Mouse (Mus musculus) C2C12 (cell line): ENCODE data around the gene Rpl11.

ENCODE experiments used
- CEBPB ChIP-seq: IDR thresholded peaks from one replicate; pipeline ENCODE4 v1.6.1; 2011; ENCODE audit warnings: low read depth, mild to moderate bottlenecking, control low read depth, moderate library complexity
- CTCF ChIP-seq: IDR thresholded peaks from one replicate; pipeline ENCODE4 v1.5.1; 2011; ENCODE audit not compliant: control insufficient read depth, insufficient read depth, insufficient read length
- MAX ChIP-seq: IDR thresholded peaks from one replicate; pipeline ENCODE4 v1.6.1; 2011; ENCODE audit warnings: mild to moderate bottlenecking, control low read depth
- MYOD1 ChIP-seq: IDR thresholded peaks from one replicate; pipeline ENCODE4 v1.6.1; 2011; ENCODE audit warnings: low read depth; ENCODE audit not compliant: control insufficient read depth, insufficient read length
- MYOG ChIP-seq: IDR thresholded peaks from one replicate; pipeline ENCODE4 v1.6.1; 2011; ENCODE audit not compliant: control insufficient read depth, insufficient read length; ENCODE audit errors: extremely low read depth
- USF1 ChIP-seq: IDR thresholded peaks from one replicate; pipeline ENCODE4 v1.6.1; 2011; ENCODE audit warnings: low read depth, mild to moderate bottlenecking, control low read depth, moderate library complexity

DNA sequence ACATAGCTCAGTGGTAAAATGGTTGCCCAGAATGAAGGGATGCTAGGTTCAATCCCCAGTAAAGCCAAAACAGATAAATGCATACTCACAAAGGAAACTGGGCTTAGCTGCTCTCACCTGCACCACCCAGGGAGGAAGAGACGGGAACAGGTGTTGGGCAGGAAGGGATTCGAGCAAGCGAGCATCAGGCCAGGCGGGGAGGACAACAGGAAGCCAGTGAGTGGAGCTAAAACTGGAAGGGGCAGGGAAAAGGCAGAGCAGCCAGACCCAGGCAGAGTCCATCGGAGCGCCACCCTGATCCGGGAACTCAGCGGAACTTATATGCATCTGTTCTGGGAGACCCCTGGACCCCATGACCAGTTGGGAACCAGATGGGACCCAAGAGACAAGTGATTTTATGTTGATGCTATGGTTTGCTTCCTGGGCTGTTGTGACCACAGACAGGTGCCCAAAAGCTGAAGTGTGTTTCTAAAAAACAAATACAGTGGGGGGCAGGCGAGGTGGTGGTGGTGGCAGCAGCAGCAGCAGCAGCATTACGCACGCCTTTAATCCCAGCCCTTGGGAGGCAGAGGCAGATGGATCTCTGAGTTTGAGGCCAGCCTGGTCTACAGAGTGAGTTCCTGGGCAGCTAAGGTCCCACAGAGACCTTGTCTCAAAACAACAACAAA lies 43.4 kb upstream of the Rpl11 start:
- no peak for TF ChIP-seq USF1
- TF ChIP-seq MYOD1, result no peak
- TF ChIP-seq CTCF, result no peak
- TF ChIP-seq MYOG, result no peak
- TF ChIP-seq MAX, result no peak
- no peak for TF ChIP-seq CEBPB
